Mouse (Mus musculus) bone marrow, adult 2 months (tissue): ENCODE results near the gene Tdo2.

Experiments
- CTCF ChIP-seq: fragments of 200-500 bp; IDR thresholded peaks from 2 replicates; pipeline ENCODE4 v1.5.1; 2011; ENCODE audit warnings: low read length, control low read depth; ENCODE audit not compliant: control insufficient read depth, insufficient read depth
- POLR2A ChIP-seq: fragments of 200-500 bp; IDR thresholded peaks from 2 replicates; pipeline ENCODE4 v1.6.1; 2011; ENCODE audit warnings: low read depth, mild to moderate bottlenecking, control low read depth, low read length, borderline replicate concordance; ENCODE audit not compliant: control insufficient read depth

DNA sequence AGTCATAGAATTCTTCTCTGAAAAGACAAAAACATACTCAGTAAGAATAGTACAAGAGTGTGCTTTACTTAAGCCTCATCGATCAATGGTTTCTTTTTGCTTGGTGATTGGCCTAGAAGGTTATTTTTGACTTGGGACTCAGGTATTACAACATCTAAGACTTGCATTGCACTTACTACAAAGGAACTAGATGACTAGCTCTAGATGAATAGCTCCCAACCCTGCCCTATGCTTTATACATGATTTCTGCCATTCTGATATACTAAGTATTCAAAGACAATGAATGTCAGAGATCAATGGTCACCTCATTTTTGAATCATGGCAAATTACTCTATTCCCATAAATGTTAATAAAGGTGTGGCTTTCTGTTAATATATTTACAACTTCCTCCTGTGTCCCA lies 31.0 kb upstream of the Tdo2 start:
- TF ChIP-seq CTCF (no peak), POLR2A (no peak)
